Mouse (Mus musculus) left cerebral cortex, postnatal 4 days (tissue): Measurements from ENCODE around the gene Fst. TPM values are rescaled to one million over a fixed set of nuclear protein-coding genes. Genes with fewer than 3 reads are reported as not detected.

Experiments used
- DNase-seq: peaks from one replicate; pipeline ENCODE4 v3.0.0-alpha.2; 2022
- intact Hi-C: fragments of 180-260 bp; cut with DNase I; formaldehyde crosslinking; loops from one replicate; pipeline ENCODE4 v1.15.1; 2025
- total RNA-seq, 2 experiments: library from RNA; stranded (reverse); gene quantifications; 2 replicates each; pipeline ENCODE4 v1.2.3; 2021

The Fst gene
- total RNA-seq, 2 experiments from 2014 or later: 7.1 to 7.6 TPM

DNA sequence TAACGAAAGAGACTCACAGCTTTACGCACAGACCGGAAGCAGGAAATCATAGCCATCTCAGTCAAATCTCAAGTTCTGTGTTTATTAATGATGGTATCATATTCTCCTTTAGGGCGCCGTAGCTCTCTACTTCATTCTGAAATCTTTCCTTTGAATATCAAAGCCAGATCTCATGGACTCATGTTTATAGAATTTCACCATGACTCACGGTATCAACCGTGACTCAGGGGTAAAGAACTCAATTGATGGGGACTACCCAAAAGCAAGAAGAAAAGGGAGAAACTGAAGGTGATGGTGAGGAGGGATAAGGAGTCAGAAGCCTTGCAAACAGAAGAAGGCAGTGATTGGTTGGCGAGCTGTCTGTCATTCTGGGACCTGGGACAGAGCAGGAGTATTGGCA, 38.5 kb downstream of the Fst start:
- DNase-seq: no peak
- intact Hi-C loops: no loop called here

DNA sequence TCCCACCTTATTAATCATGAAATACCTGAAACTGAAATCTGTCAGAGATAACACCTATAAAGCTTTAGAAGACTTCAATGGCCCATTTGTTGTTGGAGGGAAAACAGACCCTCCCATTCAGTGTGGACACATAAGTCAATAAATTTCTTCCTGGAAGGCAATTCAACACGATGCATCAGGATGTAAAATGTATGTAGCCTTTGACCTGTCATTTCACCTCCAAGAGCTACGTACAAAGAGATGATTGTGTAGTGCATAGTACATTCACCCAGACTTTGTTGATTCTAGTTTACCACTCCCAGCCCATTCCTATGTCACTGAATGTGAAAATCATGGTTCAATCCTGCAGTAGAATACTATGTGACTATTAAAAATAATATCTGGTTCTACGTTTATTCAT, 39.4 kb downstream of the Fst start:
- DNase-seq: no peak
- intact Hi-C loops: no loop called here

DNA sequence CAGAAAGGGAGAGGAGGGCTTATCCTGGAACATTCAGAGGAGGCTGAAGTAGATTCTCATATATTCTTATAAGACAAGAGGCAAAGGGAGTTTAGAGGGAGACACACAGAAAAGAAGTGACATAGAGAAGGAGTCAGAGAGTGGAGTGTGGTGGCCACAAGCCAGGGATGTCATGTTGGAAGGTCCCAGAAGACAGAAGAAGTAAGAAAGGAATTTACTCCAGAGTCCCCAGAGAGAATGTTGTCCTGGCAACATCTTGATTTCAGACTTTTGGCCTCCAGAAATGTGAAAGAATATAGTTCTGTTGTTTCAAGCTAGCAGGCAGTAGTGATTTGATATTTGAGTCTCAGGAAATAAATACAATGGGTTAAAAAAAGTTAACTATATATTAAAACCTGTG, 46.4 kb downstream of the Fst start:
- intact Hi-C loops: no loop called here
- DNase-seq: no peak

DNA sequence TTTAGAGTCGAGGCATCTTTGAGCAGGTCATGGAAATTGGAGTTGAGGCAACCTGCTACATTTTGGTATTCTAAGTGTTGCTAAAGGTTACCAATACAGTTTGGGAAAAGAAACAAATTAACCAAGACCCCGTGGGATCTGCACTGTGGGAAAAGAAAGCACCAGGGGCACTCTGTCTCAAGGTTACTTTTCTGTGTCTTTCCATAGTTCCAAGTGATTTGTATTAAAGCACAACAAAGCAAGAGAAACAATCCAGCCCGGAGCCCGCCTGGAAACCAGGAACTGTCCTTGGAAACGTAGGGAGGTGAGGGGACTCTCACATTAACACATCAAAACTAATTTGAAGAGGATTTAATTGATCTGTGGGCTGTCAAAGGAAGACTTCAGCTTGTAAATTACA, 51.9 kb downstream of the Fst start:
- DNase-seq: no peak
- intact Hi-C loops: no loop called here

DNA sequence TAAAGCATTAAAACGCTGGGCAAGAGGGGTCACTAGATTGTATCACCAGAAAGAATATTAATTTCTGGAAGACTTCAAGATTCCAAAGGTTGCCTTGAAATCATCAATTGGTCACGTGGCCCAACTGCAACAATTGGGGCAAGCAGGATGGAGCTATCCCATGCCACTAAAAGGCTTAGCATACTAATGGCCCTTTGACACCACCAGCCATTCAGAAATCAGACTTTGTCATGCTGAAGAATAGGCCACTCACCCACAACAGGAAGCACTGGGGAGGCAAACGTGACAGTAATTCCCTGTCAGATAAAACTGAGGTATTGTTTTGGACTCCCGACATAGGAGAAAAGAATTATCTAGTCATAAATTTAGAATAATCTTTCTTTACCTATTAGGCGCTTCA, 52.3 kb downstream of the Fst start:
- DNase-seq: no peak

DNA sequence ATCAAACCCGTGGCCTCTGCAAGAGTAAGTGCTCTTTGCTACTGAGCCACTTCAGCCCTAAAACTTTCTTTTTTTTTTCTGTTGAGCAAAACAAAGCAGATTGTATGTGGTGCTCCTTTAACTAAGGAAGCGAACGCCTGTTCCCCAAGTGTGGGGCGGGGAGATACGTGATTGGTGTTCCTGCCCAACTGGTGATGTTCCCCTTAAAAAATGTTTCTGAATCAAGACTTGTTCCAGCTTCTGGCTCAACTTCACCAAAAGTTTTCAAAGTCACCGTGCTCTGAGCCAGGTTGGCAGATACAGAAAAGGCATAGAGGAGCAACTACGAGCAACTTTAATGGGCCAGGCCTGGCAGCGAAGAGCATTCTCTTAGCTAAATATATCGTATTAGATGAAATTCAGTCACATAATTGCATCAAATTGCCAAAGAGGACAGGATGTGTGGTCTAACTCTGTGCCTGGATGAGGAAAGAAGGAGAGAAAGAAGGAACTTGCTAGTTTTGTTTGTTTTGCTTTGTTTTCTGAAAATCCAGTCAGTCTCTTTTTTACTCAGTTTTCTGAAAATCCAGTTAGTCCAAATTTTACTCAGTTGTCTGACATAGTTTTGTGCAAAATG, 53.5 kb downstream of the Fst start:
- no peak for DNase-seq
- intact Hi-C loops: no loop called here

More for the DNA sequence above, 52.3 kb downstream of the Fst start:
- intact Hi-C loops: no loop called here

Other genes with a start within 250 kb of the Fst start
- 100 to 1,000 TPM; 169 to 170 TPM for gene Ndufs4, start 70.7 kb downstream of the Fst start, total RNA-seq